Mouse (Mus musculus) frontal cortex, postnatal 36 days (tissue): ENCODE results near the gene Rarres2.
"Not testable (repeated sequence)": the region's sequence is repeated elsewhere in the genome, so short reads cannot be mapped to it uniquely, and the experiment has no call there.

Source experiments
- DNase-seq, 2 experiments: peaks; one replicate each; pipeline ENCODE4 v3.0.0; 2022; ENCODE audit warnings: low spot score in 2 of 2

Rarres2 gene

GRCm38 (mm10) chr6:48541560-48542450, 30.8 kb downstream of the Rarres2 start:
- no peak for DNase-seq

- DNase-seq: no peak
These were observed 31.9 kb downstream of the Rarres2 start for GRCm38 (mm10) chr6:48540721-48541120.

- DNase-seq: no peak
These were observed 32.7 kb downstream of the Rarres2 start for GRCm38 (mm10) chr6:48539860-48540259.

GRCm38 (mm10) chr6:48538841-48539737, 33.5 kb downstream of the Rarres2 start:
- DNase-seq: peak; percentile 76 to 81

- DNase-seq: peak; percentile 90 to 93
These were observed 35.3 kb downstream of the Rarres2 start, which contains the start of gene Atp6v0e2 for GRCm38 (mm10) chr6:48537105-48537954. TSS of gene Atp6v0e2 (plus strand) at chr6:48537615.

- DNase-seq: no peak
These were observed 36.5 kb downstream of the Rarres2 start for GRCm38 (mm10) chr6:48536091-48536490.

GRCm38 (mm10) chr6:48534913-48535312, 37.7 kb downstream of the Rarres2 start:
- no peak for DNase-seq

- no peak for DNase-seq
These were observed 39.1 kb downstream of the Rarres2 start for GRCm38 (mm10) chr6:48533475-48533874.

GRCm38 (mm10) chr6:48530862-48531261, 41.7 kb downstream of the Rarres2 start:
- DNase-seq: no peak

GRCm38 (mm10) chr6:48529871-48530440, 42.6 kb downstream of the Rarres2 start:
- DNase-seq: no peak

GRCm38 (mm10) chr6:48529261-48529660, 43.3 kb downstream of the Rarres2 start:
- DNase-seq: no peak

GRCm38 (mm10) chr6:48527901-48528300, 44.7 kb downstream of the Rarres2 start:
- no peak for DNase-seq

GRCm38 (mm10) chr6:48524882-48525281, 47.7 kb downstream of the Rarres2 start:
- not testable (repeated sequence) for DNase-seq
